ENCODE assay signal across 13 mouse cellular contexts in the genomic region with DNA sequence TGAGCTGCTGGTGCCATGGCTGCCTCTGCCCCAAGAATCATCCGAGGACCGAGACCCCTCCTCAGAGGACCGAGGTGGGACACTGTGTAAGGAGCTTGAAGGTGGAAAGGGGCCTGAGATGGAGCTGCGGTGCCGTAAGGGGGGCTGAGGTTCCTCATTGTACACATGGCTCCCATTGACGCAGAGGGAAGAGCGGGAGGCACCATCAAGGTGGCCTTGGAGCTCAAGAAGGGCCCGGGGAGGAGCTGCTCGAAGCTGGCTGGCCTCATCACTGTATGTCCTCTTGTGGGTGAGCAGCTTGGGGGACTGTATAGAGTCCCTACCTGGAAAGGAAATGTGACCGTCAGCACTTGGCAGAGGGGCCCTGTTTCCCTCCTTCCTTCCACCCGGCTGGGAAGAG.
"Had no signal": no experiment of that assay in that cellular context is flagged by ENCODE, and none has a peak within 500 bp of the region (broad histone marks: within the 10 kb centered on the region; RNA-seq: fewer than 3 reads in every experiment).

No protein-coding gene starts in this region.

- H3K4me3 ChIP-seq: layer of hippocampus, adult 2 months; liver, embryonic 13.5 days had no signal

- H3K9me3 ChIP-seq: liver, embryonic 13.5 days had no signal

- H3K9ac ChIP-seq: liver, embryonic 13.5 days had no signal

- DNase-seq: kidney, adult 8-10 months; kidney, postnatal 14 days; layer of hippocampus, adult 9-11 months; left cerebral cortex, postnatal 4 days; liver, embryonic 13.5 days; lung, adult 2 months; lung, postnatal 14 days; lung, postnatal 4 days; midbrain, embryonic 14.5 days; thymus, adult 18-20 months; thymus, postnatal 36 days had no signal

- H3K36me3 ChIP-seq: liver, embryonic 13.5 days had no signal

- H3K4me2 ChIP-seq: liver, embryonic 13.5 days; midbrain, embryonic 11.5 days had no signal

- H3K27ac ChIP-seq: layer of hippocampus, adult 2 months; liver, embryonic 13.5 days had no signal

- H3K4me1 ChIP-seq: liver, embryonic 13.5 days had no signal
